Mouse (Mus musculus): ENCODE measurements around the gene Ccdc33. TPM values are rescaled to one million over a fixed set of nuclear protein-coding genes. Genes with fewer than 3 reads are reported as not detected.

Ccdc33 gene
- total RNA-seq, 4 experiments from 2014 or later, result not detected

DNA sequence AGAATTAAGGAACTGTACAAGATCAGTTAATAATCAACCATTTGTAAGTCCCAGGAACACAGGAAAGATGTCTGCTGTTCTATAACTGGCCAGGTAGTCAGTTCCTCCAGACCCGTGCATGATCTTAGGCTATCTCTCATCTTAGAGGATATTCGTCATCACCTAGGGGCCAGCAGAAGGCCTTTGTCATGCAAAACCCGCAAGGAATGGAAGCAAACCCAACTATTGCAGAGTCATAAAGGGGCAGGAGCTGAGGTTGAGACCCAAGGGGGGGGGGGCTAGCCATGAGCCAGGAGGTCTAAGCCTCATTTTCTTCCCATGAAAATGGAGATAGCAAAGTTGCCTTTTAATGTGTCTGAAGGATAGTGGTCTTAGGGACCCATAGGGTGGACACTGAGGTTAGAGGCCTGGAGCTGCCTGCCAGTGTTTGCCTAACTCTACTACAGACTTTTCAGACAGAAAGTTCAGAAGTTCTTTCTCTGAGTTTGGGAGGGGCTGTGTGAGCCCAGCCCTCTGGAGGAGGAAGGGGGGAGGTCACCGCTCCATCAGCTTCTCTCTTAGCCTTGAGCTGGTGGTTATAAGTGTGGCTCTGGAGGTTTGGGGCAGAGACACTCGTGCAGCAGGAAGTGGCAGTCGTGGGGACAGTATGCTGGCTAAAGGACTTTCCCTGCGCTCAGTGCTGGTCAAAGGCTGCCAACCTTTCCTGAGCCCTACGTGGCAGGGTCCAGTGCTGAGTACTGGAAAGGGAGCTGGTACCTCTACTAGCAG lies 104.0 kb downstream of the Ccdc33 start:
- DNase-seq (ENCODE audit: low spot score in 2 of 2), result no peak

DNA sequence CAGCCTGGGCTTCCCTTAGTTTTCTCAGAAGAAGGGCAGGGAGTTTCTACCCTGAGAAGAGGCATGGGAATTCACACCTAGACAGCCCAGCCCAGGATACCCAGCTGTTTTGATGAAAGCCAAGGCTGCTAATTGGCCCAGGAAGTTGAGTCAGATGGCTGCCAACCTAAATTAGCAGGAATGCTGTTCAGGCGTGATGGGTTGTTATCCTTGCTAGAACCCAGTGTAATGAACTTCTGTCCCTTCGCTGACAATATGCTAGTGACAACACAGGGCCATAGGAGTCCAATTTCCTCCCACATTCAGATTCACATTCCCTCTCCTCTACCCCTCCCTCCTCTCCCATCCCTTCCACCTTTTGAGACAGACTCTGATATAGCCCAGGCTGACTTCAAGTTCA lies 105.7 kb downstream of the Ccdc33 start:
- no peak for DNase-seq (ENCODE audit: low spot score in 2 of 2)

DNA sequence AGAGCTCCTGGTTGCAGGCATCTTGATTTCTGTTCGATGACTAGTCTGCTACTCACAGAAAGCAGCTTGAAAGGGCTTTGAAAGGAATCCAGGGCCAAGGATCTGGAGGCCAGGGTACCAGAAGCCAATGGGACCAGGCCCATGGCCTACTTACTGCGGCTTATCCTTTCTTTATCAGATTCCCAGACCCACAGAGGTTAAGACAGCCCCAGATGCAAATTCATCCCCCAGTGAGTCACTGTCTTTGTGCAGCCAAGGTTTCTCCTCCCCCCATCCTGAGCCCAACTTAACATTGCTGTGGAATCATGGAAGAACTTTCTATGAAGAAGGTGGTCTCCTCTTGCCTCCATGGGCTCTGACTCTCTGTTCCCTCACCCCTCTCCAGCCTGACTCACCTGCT lies 106.1 kb downstream of the Ccdc33 start:
- no peak for DNase-seq (ENCODE audit: low spot score in 2 of 2)

DNA sequence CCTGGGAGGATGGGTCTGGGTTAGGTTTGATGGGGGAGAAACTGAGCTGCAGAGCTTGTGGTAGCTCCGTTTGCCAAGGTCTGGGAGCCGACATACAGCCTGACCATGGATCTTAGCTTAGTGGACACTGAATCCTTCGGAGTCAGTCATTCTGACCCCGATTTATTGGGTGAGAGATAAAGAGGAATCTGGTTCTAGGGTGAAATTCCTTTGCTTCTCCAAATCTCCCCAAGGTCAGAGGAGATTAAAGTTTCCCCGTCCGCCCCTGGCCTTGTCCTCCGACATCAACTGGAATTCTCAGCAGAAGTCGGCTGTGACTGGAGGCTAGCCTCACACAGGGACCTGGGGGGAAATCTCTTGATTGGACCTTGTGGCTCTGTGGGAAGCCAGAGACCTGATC lies 107.1 kb downstream of the Ccdc33 start:
- no peak for DNase-seq (ENCODE audit: low spot score in 2 of 2)

DNA sequence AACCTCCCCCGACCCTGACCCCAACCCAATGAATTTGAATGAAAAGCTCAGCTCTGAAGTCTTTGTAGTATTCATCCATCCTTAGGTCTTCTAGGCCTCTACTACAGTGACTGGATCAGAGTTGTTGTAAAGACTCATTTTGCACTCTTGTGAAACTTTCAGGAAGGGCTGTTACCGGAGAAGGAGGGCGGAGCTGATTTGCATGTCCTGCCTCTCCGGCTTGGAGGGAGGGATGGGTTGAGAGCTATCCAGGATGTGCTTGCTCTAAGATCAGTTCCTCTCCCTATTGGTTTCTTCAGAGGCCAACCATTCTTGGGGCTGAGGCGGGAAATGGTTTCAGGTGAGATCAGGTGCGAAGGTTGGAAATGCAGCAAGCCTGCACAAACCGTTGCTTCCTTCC lies 107.6 kb downstream of the Ccdc33 start:
- DNase-seq (ENCODE audit: low spot score in 2 of 2), result no peak

DNA sequence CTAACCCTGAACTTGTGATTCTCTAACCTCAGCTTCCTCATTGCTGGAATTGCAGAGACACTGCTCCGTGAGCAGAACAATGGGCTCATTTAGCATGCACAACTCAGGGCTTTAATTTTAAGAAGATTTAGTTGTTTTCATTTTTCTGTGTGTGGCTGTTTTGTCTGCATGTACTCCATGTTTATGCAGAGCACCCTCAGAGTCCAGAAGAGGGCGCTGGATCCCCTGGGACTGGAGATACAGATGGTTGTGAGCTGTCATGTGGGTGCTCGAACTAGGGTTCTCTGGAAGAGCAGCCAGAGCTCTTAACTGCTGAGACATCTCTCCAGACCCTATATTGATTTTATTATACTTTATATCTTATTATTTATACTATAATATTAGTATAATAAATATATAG lies 109.0 kb downstream of the Ccdc33 start:
- DNase-seq (ENCODE audit: low spot score in 2 of 2), result no peak

DNA sequence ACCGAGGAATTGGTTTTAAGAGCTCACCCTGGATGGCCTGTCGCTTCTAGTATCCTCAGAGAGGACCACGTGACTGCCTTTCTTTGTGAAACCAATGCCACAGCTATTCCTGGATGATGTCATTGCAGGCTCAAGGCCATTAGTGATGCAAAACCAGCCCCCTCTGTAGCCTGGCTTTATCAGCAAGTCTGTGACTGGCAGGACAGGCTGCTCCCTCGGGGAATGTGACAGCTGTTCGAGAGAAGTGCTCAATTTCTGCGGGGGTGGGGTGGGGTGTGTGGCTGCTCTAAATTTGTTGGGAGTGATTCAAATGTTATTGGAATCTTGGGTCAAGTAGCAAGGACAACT lies 109.6 kb downstream of the Ccdc33 start:
- peak; percentile 57 to 61 for DNase-seq (ENCODE audit: low spot score in 2 of 2)

DNA sequence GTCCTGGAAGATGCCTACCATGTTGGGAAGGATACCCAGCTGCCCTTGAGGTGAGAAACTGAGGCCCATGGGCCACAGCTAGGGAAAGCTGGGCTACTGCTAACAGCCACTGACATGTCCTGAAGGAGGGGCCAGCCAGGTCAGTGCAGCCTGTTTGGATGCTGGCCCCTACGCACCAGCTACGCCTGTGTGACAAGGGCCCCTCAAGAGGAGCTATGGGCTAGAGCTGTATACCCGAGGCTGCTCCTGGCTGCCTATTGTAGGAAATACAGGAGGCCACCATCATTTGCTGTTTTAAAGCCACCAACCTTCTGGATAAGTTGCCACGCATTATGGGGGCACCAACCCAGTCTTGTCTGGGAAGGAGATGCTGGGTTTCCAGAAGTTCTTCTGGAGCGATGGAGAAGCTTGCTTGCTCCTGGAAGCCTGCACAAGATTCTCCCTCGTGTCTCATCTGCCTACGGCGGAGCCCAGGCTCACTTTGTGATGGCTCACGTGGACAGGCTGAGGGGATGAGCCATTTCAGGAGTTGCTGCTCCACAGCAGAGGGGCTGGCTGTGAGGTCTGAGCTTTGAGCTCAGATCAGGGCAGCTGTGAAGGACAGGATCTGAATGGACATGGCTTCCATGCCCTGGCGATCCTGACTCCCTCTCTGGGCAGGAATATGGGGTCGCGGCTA lies 110.1 kb downstream of the Ccdc33 start:
- DNase-seq (ENCODE audit: low spot score in 2 of 2), result no peak

DNA sequence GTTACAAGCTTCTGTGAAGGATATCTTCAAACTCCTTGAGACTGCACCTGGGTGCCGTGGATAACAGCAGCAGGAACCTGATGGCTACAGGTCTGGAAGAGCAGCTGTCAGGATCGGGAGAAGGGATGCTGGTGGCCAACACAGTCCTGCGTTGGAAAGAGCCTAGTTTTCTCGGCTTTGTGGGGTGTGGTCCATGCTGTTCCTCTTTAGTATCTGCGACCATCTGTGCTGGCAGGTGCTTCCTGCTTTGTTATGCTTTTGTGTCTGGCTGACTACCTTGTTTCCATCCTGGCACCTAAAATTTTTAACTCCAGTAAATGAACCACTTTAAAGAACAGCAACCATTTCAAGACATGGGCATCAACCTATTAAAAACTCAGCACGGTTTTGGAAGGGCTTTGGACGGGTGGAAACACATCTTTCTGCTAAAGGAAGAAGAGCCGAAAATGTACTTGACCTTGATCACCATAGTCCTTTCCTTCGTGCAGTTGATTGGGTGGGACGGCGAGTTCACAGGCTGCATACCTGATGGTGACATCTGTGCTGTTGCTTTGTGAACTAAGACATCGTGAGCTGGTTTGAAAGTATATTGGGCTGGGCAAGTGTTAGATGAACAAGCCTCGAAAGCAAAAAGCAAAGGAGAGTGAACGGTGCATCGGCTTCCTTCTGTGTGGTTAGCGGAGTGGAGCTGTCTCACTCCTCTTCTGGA lies 112.7 kb downstream of the Ccdc33 start, which contains the start of gene Cyp11a1:
Gene Cyp11a1 (plus strand): TSS at position 659 of the 709 bp plus-strand sequence.
- DNase-seq (ENCODE audit: low spot score in 2 of 2), result no peak

DNA sequence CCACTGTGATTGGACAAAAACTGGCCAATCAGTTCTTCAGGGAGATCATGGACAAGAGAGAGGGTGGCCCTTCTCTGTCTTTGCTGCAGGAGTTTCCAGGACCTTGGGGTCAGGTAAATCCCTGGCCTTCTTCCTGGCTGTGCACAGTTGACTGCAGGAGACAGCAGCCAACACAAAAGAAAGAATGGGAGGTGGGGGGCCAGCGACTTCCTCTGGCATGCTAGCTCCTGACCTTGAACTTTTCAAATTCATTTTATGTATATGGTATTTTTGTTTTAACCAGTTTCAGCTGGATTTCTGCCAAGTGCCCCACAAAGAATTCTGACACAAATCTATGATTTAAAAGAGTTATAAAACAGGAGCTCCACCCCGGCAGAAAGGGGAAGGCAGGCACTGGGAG lies 115.4 kb downstream of the Ccdc33 start:
- DNase-seq (ENCODE audit: low spot score in 2 of 2), result no peak

DNA sequence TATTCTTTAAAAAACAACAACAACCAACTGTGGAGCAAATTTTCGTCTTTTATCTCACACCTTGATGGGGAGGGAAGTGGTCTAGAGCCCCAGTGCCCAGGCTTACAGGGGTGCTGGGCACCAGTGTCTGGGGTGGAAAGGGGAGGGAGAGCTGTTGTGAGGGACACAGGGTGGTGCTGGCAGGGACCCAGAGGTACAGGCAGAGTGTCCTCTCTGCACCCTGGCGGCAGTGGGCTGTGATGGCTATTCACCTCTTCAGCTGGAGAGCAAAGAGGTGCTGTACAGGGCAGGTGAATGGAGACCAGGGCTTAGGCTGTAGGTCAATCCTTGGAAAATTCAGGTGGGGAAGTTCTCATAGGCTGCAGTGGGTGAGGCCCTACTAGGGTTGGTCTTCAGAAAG lies 118.9 kb downstream of the Ccdc33 start:
- DNase-seq (ENCODE audit: low spot score in 2 of 2), result no peak

DNA sequence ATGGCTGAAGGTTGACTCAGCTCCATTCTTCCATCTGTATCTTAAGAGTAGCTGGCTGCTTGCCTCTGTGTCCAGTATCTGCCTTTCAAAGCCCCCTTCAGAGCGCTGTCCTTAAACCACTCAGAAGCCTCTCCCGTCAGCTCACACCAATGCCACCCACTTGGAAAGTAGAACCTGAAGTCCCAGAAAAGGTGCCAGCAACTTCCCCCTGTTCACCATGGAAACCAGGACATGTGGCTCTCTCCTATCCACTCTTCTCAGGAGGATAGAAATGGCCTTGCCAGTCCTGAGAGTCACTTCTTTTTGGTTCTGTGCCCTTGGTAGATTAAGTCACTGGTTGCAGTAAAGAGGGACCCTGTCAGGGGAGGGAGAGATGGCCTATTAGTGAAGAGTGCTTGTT lies 119.9 kb downstream of the Ccdc33 start:
- no peak for DNase-seq (ENCODE audit: low spot score in 2 of 2)

DNA sequence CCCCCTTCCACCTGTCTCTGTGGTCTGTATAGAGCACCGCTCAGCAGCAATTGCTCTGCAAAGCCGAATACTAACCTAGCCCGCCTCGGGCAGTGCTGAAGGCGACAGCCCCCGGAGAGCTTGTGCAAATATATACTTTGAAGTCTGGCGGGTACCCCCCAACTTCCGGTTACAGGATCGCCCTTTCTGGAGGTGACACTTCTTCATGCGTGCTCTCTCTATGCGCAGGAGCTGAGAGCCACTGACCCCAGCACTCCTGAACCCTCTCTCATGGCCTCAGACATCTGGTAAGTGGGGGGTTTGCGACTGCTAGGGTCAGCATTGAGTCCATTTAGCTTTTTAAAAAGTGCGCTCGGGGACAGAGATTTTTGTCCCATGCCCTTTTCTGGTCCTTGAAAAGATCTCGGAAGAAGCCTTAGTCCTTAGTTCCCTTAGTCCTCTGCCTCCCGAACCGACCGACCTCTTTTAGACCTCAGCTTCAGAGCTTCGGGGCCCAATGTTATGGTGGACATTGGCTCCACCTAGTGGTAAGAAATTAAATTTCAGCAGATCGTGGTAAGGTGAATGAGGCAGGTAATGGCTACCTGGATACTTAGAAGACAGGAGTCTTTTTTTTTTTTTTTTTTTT lies 120.5 kb downstream of the Ccdc33 start:
- peak in 1 of 2 experiments; percentile 23 for DNase-seq (ENCODE audit: low spot score in 2 of 2)

DNA sequence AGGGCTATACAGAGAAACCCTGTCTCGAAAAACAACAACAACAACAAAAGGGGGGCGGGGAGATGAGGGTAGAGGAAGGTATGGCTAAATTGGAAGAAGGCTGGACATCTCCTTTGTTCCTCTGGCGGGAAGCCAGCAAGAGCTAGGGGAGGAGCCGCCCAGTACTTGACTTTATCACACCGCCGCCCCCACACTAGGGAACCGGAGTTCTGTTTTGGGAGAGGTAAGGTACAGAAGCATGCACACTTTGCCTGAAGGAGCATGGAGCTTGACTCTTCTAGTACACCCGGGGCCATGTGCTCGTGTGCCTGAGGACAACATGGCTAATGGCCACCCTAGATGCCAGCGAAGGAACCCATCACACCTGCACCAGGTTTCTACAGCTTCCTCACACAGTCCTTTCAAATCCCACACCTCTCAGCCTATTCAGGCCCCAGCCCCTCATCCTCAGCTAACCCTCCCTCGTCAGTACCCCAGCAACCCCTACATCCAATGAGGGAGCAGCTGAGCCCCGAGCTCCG lies 121.1 kb downstream of the Ccdc33 start:
- DNase-seq (ENCODE audit: low spot score in 2 of 2), result no peak

DNA sequence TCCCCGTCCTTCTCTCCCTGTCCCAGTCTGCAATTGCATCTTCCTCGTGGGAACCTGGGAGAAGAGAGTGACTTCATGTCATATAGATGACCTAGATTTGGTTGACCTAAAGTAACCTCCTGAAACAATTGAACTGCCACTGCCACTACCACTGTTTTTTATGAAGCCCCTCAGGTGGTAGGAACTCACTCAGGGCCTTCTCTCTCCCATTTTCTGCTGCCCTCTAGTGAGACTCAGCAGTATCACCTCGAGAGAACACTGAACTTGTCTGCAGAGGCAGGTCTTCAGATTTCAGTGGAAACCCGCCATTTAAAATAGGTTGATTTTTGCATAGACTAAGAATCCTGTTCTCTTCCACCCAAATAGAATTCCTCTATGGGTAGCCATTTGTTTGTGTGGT lies 123.3 kb downstream of the Ccdc33 start:
- no peak for DNase-seq (ENCODE audit: low spot score in 2 of 2)

DNA sequence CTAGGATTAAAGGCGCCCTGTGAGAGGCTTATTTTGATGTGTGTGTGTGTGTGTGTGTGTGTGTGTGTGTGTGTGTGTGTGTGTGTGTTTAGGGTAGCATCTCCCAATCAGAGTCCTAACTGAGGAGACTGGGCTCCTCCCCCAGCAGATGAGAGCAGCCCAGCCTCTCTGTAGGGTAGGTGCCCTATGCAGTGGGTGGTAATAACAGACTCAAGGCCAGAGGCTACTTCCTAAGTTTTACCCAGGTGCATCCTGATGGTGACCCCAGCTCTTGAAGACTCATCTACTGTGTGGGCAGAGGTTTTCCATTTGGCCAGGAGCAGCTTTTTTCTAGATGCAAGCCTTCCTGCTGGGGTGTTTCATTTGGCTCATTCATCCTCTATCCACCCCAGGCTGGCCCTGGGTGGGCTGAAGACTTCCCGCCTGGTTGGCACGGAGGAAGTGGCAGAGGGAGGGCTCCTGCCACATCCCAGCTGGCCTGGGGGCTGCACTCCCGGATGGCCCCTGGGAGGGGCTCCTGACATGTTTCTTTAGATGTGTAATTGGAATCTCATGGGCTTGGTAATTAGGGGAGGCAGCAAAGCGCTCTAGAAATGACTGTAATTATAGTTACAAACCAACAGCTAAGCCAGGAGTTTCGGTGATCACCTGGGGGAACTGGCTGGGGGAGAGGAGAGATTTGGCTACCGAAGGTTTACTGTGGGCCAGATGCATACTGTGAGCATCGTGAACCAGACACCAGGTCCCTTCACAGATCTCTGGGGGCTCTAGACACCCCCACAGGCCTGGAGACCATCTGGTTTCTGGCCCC lies 125.6 kb downstream of the Ccdc33 start:
- DNase-seq (ENCODE audit: low spot score in 2 of 2), result no peak

DNA sequence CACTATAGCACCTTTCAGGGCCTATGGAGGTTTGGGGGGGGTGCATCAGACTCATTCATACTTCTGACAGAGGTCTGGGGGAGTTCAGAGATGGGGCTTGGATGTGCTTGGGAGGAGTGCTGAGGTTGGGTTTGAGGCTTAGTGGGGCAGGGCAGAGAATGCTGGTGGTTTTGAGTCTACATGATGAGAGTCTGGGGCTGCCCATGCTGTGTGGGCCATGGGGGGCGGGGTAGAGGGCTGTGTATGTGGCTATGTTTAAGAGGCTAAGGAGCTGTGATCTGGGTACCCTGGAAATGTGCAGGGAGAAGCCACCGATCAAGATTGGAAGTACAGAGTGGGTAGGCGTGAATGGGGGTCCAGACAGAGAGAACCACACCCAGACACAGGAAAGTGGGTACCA lies 126.6 kb downstream of the Ccdc33 start:
- DNase-seq (ENCODE audit: low spot score in 2 of 2), result no peak

DNA sequence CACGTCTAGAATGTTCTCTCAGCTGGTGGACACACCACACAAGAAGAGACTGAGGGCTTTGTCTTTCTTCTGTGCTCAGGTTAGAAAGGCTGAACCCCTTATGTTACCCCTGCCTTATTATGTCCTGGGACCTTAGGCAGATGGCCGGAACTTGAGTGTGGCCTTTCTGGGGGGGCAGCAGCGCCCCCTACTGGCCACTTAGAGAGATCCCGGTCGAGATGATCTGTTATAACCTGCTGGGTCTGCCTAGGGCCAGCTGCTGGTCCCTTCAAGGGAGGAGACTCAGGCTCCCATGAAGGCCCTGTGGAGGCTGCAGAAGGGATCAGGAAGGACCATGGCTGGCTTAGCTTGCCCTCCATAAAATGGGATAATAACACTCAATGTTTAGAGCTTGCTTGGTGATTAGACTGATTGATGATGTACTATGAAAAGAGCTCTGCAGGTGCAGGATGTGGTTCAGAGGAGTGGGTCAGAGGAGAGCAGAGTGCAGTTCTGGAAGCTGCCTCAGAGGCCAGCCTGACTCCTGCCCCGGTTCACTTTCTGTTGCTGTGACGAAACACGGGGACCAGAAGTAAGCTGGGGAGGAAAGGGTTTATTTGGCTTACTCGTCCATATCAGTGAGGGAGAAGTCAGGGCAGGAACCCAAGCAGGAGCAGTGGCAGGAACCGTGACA lies 128.0 kb downstream of the Ccdc33 start:
- no peak for DNase-seq (ENCODE audit: low spot score in 2 of 2)

DNA sequence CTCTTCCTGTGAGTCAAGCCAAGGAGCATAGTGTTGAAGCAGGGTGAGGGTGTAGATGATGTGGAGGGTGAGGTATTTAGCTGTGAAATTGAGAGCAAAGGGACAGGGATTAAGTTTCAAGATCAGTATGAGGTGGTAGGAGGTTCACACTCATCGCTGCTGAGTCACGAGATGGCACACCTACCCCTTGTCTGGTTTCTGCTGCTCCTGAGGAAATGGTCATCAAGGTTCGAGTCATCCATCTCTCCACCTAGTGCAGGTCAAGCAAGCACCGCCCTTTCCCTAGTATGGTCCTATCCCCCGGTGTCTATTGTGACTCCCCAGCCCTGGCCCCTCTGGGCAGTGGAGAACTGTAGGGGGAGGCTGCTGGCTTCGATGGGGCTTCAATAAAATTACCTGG lies 129.3 kb downstream of the Ccdc33 start:
- no peak for DNase-seq (ENCODE audit: low spot score in 2 of 2)

DNA sequence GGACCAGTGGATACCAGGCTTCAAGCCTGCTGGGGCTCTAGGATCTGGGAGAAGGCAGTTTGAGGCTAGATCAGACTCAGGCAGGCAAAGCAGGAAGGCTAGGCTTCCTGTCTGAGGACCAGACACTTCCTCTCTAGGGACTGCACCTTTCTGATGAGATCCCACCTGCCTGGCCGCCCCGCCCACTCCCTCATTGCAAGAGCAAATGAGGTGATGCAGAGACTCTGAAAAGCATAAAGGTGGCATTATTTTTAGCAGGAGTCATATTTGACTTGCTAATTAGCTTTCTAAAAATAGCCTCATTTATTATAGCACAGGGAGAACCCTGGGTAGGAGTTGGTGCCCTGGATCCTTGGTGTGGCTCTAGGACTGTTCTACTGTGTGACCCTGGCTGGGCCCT lies 130.5 kb downstream of the Ccdc33 start:
- DNase-seq (ENCODE audit: low spot score in 2 of 2), result no peak
